Mouse (Mus musculus): ENCODE results near the gene BC016579. TPM values are rescaled to one million over a fixed set of nuclear protein-coding genes. Genes with fewer than 3 reads are reported as not detected.

The BC016579 gene
- total RNA-seq, 2 experiments from 2014 or later, result not detected

Other genes with a start within 250 kb of the BC016579 start
- gene Cd200, start 245.0 kb downstream of the BC016579 start, total RNA-seq (2021), result 100 to 1,000 TPM; 113 to 117 TPM
- under 1 TPM; 0.26 to 0.32 TPM for gene Gm609, start 161.1 kb downstream of the BC016579 start, total RNA-seq (2021)
- gene Gm17783, start 122.0 kb downstream of the BC016579 start, total RNA-seq (2021), result not detected
- gene Slc9c1, start 118.8 kb downstream of the BC016579 start, total RNA-seq (2021), result not detected
- not detected for gene Gcsam, start 43.7 kb downstream of the BC016579 start, total RNA-seq (2021)
- gene Tmprss7, start 39.6 kb upstream of the BC016579 start, total RNA-seq (2021), result 1 to 10 TPM in 1 of 2 experiments, under 1 TPM in 1; 0.91 to 2.4 TPM
- 100 to 1,000 TPM; 287 to 317 TPM for gene Tagln3, start 70.5 kb upstream of the BC016579 start, total RNA-seq (2021)
- 10 to 100 TPM; 20.0 TPM for gene Abhd10, start 88.9 kb upstream of the BC016579 start, total RNA-seq (2021)

Measured in layer of hippocampus, postnatal 14 days (tissue).